Mouse (Mus musculus) embryonic facial prominence, embryonic 14.5 days (tissue): ENCODE results near the gene Etfbkmt. TPM values are rescaled to one million over a fixed set of nuclear protein-coding genes. Genes with fewer than 3 reads are reported as not detected.
A peak's percentile ranks its signal among the peaks of the same experiment; 100 is the strongest.
"Not testable (repeated sequence)": the region's sequence is repeated elsewhere in the genome, so short reads cannot be mapped to it uniquely, and the experiment has no call there.

Source experiments
- ATAC-seq: fragments of 200-750 bp; cut with Nextera tagmentation; 2 replicates; pipeline ENCODE4 v1.8.0; 2017; ENCODE audit warnings: low read depth, moderate number of reproducible peaks, moderate TSS enrichment
- DNase-seq: peaks from one replicate; pipeline ENCODE4 v3.0.0-alpha.2; 2015; ENCODE audit warnings: low spot score
- H3K27ac ChIP-seq: fragments of 300-500 bp; sonication (generic); replicated peaks from 2 replicates; pipeline ENCODE4 v1.5.1; 2014; ENCODE audit warnings: low read depth, mild to moderate bottlenecking, low read length, moderate library complexity
- H3K27me3 ChIP-seq: fragments of 300-500 bp; sonication (generic); replicated peaks from 2 replicates; pipeline ENCODE4 v1.6.1; 2014; ENCODE audit warnings: low read length; ENCODE audit not compliant: control insufficient read depth, insufficient read depth
- H3K36me3 ChIP-seq: fragments of 300-500 bp; sonication (generic); 2 replicates; pipeline ENCODE4 v1.6.1; 2014; ENCODE audit warnings: low read length, mixed read lengths; ENCODE audit not compliant: control insufficient read depth, insufficient read depth
- H3K4me1 ChIP-seq: fragments of 300-500 bp; sonication (generic); 2 replicates; pipeline ENCODE4 v1.6.1; 2014; ENCODE audit warnings: antibody characterized with exemption, low read length; ENCODE audit not compliant: control insufficient read depth, insufficient read depth
- H3K4me2 ChIP-seq: fragments of 300-500 bp; sonication (generic); 2 replicates; pipeline ENCODE4 v1.6.1; 2014; ENCODE audit warnings: low read depth, mild to moderate bottlenecking, low read length, moderate library complexity, mixed read lengths
- H3K4me3 ChIP-seq: fragments of 300-500 bp; sonication (generic); 2 replicates; pipeline ENCODE4 v1.5.1; 2014; ENCODE audit warnings: low read depth, mild to moderate bottlenecking, low read length
- H3K9ac ChIP-seq: fragments of 300-500 bp; sonication (generic); 2 replicates; pipeline ENCODE4 v1.6.1; 2014; ENCODE audit warnings: low read depth, mild to moderate bottlenecking, low read length, moderate library complexity, mixed read lengths
- H3K9me3 ChIP-seq: fragments of 300-500 bp; sonication (generic); 2 replicates; pipeline ENCODE4 v1.6.1; 2016; ENCODE audit warnings: low read length; ENCODE audit not compliant: control insufficient read depth
- WGBS: fragments of 180-500 bp; shearing (Covaris S2); extraction: QIAGEN DNeasy Blood & Tissue Kit; methylation state at CpG from one replicate; pipeline ENCODE4 v1.1.7; 2014; 5-methylcytosine and 5-hydroxymethylcytosine counted together
- polyA plus RNA-seq: library from polyadenylated mRNA; unstranded; fragments of >200 nt; fragmentation: Nextera tagmentation; extraction: Ambion mirVana; gene quantifications from 2 replicates; pipeline ENCODE4 v1.2.1, GENCODE M21; 2014

The Etfbkmt gene
- polyA plus RNA-seq, 1 experiment from 2014 or later: 11.1 TPM

GRCm38 (mm10) chr6:149184007-149184406 is 44.4 kb downstream of the Etfbkmt start:
- Histone ChIP-seq H3K27ac (no peak overlapping the region), H3K9me3 (0 out of 2 replicates have a peak, but pooled peaks cover 1% of the 10 kb centered on the region), H3K4me1 (no peaks in the 10 kb centered on the region; the same call in 1 of the 2 replicates), H3K9ac (no peak overlapping the region), H3K27me3 (no peaks in the 10 kb centered on the region), H3K36me3 (peaks cover 52% of the 10 kb centered on the region), H3K4me3 (no peak overlapping the region), H3K4me2 (no peak overlapping the region)
- ATAC-seq (no peak), DNase-seq (no peak)
- WGBS: 86% methylated on average over 1 of the region's 1 CpGs

DNA sequence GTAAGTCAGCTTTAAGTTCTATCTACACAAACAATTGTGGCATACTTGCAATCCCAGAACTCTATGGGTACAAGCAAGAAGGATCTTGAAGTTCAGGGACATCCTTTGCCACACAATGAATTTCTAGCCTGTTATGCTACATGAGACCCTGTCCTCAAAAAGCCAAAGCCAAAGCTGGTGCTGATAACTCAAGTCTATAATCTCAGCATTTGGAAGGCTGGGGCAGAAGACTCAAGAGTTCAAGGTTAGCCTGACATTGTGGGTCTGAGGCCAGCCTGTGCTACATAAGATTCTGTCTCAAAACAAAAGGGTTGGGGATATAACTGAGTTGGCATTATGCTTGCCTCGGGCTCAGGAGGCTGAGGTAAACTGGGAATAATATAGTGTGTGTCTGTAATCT is 47.7 kb downstream of the Etfbkmt start:
- H3K4me3 ChIP-seq: peak overlapping the region; percentile 89
- H3K27me3 ChIP-seq: no peaks in the 10 kb centered on the region
- no peak for ATAC-seq
- H3K4me1 ChIP-seq: no peaks in the 10 kb centered on the region; the same call in 1 of the 2 replicates
- no peak overlapping the region for H3K27ac ChIP-seq
- 72% methylated on average over 1 of the region's 1 CpGs for WGBS
- H3K4me2 ChIP-seq: peak overlapping the region; percentile 78
- peaks cover 22% of the 10 kb centered on the region for H3K36me3 ChIP-seq
- no peak for DNase-seq
- H3K9me3 ChIP-seq: no peaks in the 10 kb centered on the region
- H3K9ac ChIP-seq: peak overlapping the region; percentile 98; the same call in 1 of the 2 replicates

DNA sequence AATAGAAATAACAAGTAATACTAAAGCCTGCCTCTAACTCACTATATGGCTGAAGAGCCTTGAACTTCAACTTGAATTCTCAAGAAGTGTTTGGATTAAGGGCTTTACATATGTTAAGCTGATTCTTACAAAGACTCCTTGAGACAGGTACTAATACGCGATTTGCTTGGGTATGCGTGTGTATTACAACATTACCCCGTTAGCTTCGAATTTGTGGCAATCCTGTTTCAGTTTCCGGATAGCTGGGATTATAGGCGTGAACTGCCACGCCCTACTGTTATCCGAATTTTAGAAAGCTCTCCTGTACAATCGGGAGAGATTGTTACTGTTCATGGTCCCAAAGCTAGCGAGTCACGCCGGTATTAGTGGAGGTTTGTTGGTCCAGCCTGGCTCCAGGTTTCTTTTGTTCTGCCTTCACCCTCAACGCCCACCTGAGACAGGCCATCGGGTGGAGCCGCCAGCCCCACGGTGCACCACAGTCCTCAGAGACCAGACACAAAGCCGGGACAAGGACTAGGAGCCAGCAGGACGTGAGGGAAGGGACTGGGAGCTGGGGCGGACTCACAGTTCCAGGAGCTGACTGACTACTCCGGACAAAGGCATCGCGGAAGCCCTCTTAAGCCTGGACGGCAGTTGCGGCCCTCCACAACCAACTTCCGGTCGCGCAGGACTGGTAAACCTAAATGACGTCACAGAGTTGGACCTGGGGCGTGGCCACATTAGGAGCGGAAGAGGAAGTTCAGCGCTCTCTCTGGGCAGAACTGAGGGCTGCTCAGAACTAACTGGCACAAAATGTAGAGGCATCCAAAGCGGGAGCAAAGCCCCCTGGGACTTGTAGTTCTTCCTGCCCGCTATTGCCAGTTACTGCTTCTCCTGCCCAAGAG is 48.6 kb downstream of the Etfbkmt start, which contains the start of gene Amn1:
Amn1 (minus strand) TSS at position 672 of the 884 bp plus-strand sequence.
- under 1% methylated on average over 34 of the region's 34 CpGs for WGBS
- peak; percentile 100 for DNase-seq
- peak; percentile 99 for ATAC-seq

DNA sequence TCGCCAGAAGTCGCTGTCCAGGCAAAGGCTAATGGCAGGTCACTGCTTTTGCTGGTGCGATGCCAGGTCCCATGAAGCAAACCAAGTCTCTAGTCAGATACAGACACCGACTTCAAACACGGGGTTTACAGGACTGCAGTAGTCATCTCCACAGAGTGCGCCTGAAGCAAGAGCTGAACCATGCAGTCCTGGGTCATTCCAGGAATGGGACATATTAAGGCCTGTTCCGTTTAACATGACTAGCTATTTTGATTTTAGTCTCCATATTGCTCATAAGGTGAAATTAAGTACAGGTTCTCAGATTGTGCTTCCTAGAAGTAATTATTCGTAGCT is 49.2 kb downstream of the Etfbkmt start:
- H3K36me3 ChIP-seq: peaks cover 7% of the 10 kb centered on the region; the same call in 1 of the 2 replicates
- no peaks in the 10 kb centered on the region for H3K9me3 ChIP-seq
- no peaks in the 10 kb centered on the region for H3K27me3 ChIP-seq
- peak overlapping the region; percentile 89 for H3K4me3 ChIP-seq
- H3K27ac ChIP-seq: peak overlapping the region; percentile 95
- no peaks in the 10 kb centered on the region; the same call in 1 of the 2 replicates for H3K4me1 ChIP-seq
- WGBS: 36% methylated on average over 8 of the region's 8 CpGs
- peak overlapping the region; percentile 98 for H3K9ac ChIP-seq
- peak overlapping the region; percentile 78 for H3K4me2 ChIP-seq
- DNase-seq: no peak
- ATAC-seq: peak; percentile 68

More for the DNA sequence above, 48.6 kb downstream of the Etfbkmt start, which contains the start of gene Amn1:
- Histone ChIP-seq H3K27ac (peak within 1 kb of the TSS; percentile 95), H3K27me3 (no peaks in the 10 kb centered on the region), H3K4me2 (peak within 1 kb of the TSS; percentile 78), H3K9ac (peak within 1 kb of the TSS; percentile 98), H3K4me3 (peak within 1 kb of the TSS; percentile 89), H3K4me1 (no peaks in the 10 kb centered on the region; the same call in 1 of the 2 replicates), H3K36me3 (peaks cover 13% of the 10 kb centered on the region), H3K9me3 (no peaks in the 10 kb centered on the region)

DNA sequence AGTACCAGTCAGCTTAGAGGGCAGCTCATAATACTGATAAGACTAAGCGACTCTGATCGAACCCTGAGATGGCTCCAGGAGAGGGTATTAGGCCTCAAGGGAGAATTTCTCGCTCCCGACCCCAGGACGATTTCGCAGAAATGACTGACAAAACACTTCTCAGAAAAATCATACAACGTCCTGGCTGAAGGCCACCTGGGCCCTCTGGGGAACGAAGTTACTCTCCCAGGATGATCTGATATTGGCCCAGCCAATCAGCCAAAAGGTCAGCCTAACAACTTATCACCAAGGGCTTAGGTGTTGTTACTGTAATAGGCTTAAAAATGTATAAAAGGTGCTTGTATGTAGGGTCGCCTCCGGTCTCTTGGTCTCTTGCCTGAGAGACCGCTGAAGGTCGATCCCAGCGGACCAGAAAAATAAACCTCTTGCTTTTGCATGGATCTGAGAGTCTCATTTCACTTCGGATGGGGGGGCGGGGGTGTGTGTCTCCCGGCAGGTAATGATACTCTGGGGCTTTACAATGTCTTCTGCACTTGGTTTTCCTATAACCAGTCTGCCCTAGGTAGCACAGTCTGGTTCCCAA is 49.8 kb downstream of the Etfbkmt start:
- Histone ChIP-seq H3K4me2 (peak overlapping the region; percentile 78; the same call in 1 of the 2 replicates), H3K27me3 (no peaks in the 10 kb centered on the region), H3K4me3 (no peak overlapping the region), H3K27ac (no peak overlapping the region), H3K36me3 (0 out of 2 replicates have a peak, but pooled peaks cover 2% of the 10 kb centered on the region), H3K4me1 (no peaks in the 10 kb centered on the region; the same call in 1 of the 2 replicates), H3K9me3 (no peaks in the 10 kb centered on the region), H3K9ac (no peak overlapping the region)
- 93% methylated on average over 16 of the region's 16 CpGs for WGBS
- no peak for ATAC-seq
- no peak for DNase-seq

GRCm38 (mm10) chr6:149191951-149192350 is 52.3 kb downstream of the Etfbkmt start:
- not testable (repeated sequence) for H3K36me3 ChIP-seq, H3K9me3 ChIP-seq, H3K4me1 ChIP-seq, H3K27ac ChIP-seq, H3K4me3 ChIP-seq, H3K4me2 ChIP-seq, H3K9ac ChIP-seq, ATAC-seq, DNase-seq, H3K27me3 ChIP-seq
- 81% methylated on average over 5 of the region's 5 CpGs for WGBS

DNA sequence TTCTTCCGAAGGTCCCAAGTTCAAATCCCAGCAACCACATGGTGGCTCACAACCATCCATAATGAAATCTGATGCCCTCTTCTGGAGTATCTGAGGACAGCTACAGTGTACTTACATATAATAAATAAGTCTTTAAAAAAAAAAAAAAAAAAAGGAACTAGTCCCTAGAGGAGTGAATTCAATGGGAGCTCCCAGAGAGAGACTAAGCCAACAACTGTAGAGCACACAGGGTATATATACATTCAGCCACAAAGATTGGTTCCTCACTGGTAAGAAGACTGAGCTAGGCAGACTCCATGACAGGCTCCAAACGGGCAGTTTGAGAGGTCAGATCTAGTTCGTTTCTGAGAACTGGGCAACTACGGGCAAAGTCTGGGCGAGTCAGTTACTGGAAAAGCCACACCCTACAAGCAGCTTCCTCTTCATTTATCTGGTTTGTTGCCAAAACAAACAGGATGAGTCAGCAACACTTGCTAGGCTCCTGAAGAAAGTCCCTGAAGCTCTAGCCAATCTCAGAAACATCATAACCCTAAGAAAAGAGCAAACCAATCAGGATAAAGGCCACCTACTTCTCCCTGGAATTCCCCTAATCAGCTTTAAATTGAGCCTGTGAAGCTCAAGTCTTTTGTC is 53.7 kb downstream of the Etfbkmt start:
- H3K9me3 ChIP-seq: no peaks in the 10 kb centered on the region
- H3K4me1 ChIP-seq: no peaks in the 10 kb centered on the region
- no peaks in the 10 kb centered on the region for H3K36me3 ChIP-seq
- no peak overlapping the region for H3K9ac ChIP-seq
- H3K27ac ChIP-seq: no peak overlapping the region
- DNase-seq (peak; percentile 52), ATAC-seq (no peak)
- H3K27me3 ChIP-seq: no peaks in the 10 kb centered on the region
- H3K4me3 ChIP-seq: no peak overlapping the region
- 73% methylated on average over 5 of the region's 5 CpGs for WGBS
- no peak overlapping the region for H3K4me2 ChIP-seq

- no peak overlapping the region for H3K27ac ChIP-seq
- H3K9ac ChIP-seq: no peak overlapping the region
- WGBS: 66% methylated on average over 3 of the region's 3 CpGs
- ATAC-seq (peak; percentile 37; the same call in 1 of the 2 replicates), DNase-seq (peak; percentile 64)
- H3K36me3 ChIP-seq: no peaks in the 10 kb centered on the region
- no peaks in the 10 kb centered on the region for H3K27me3 ChIP-seq
- H3K4me1 ChIP-seq: no peaks in the 10 kb centered on the region
- no peak overlapping the region for H3K4me3 ChIP-seq
- no peaks in the 10 kb centered on the region for H3K9me3 ChIP-seq
- no peak overlapping the region for H3K4me2 ChIP-seq
These were observed 57.5 kb downstream of the Etfbkmt start for GRCm38 (mm10) chr6:149197116-149197515.
